Mouse (Mus musculus): Measurements from ENCODE around the gene Ftl1.

DNA sequence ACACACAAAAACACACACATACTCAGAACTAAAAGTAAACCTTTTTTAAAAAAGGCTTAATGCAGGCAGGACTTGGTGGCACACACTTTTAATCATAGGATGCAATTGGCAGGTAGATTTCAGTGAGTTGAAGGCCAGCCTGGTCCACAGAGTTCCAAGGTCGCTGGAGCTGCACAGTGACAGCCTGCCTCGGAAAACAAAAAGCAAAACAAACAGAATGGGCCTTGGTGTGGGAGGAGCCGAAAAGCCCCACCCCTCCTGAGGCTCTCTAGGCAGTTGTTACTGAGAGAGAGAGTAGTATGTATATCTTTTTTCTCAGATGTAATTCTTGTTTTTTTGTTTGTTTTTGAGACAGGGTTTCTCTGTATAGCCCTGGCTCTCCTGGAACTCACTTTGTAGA lies 31.6 kb upstream of the Ftl1 start:
- TF ChIP-seq POLR2A (IDR thresholded peaks at IDR 0.05; ENCODE audit: low read depth, low read length) (no peak), EP300 (IDR thresholded peaks at IDR 0.05; ENCODE audit: low read length) (no peak), USF1 (IDR thresholded peaks at IDR 0.05; ENCODE audit: low read depth, low read length) (no peak)

All from CH12.LX (cell line).